Mouse (Mus musculus): ENCODE measurements around the gene Aicda. TPM values are rescaled to one million over a fixed set of nuclear protein-coding genes. Genes with fewer than 3 reads are reported as not detected.
"Not testable (repeated sequence)": the region's sequence is repeated elsewhere in the genome, so short reads cannot be mapped to it uniquely, and the experiment has no call there.

Gene Aicda
- total and polyA plus RNA-seq, 3 experiments: 5.4 to 41.1 (median 33.3) TPM

DNA sequence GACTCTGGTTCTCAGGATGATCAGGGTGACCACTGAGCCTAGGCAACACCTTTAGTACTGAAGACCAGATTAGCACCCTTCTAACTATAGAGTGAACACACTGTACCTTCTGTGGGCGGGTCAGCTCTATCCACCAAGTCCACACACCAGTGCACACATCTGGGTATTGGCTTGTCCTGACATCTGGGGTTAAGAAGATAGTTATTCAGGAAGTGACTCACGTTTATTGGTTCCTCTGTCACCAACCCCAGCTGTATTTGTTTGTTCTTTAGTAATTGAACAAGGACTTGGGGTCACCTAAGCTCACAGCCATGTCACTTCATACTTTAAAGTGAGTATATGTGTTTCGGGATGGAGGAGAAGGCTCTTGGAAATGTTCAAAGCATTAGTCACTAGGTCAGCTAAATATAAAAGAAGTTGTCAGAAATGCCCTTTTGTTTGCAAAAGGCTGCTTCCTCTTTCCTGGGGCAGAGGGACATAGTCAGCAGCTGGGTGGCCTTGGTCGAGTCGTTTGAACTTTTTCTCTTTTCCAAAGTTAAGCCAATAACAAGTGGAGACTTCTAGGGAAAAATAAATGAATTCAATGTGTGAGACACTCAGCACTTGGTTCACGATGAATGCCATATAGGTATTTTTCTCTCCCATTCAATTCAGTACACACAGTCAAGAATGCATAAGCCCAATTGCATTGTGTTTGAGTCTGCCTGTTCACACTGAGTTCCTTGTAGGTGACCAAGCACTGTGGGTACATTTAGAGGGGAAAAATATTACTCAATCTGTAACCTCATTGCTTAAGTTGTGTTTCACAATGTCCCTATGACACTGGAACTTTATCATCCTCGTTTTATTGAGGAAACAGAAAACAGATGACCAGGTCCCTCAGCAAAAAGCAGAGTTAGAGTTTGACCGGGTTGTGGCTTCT lies 17.4 kb downstream of the Aicda start:
- no peaks in the 10 kb centered on the region for H3K27me3 ChIP-seq (replicated peaks)
- peak overlapping the region; percentile 42; the same call in 1 of the 2 replicates for H3K4me2 ChIP-seq (ENCODE audit: insufficient read depth, low read depth, poor library complexity, severe bottlenecking)
- dilution Hi-C loops (cut with MboI; ENCODE audit: extremely low pct_ligation_motif_present, extremely low pct_unique_long_range_greater_than_20kb, low sequenced_read_pairs) (no loop called here), in situ Hi-C loops (cut with MboI; ENCODE audit: low pct_ligation_motif_present, low pct_unique_long_range_greater_than_20kb, low sequenced_read_pairs) (no loop called here)
- H3K4me1 ChIP-seq (ENCODE audit: control insufficient read depth in 1 of 2, insufficient read depth in 2 of 2): peaks cover 7 to 43% of the 10 kb centered on the region in 2 experiments; a peak in 3 of 4 replicates
- H3K9ac ChIP-seq (ENCODE audit: insufficient read depth, low read depth): no peak overlapping the region
- TF ChIP-seq ETS1 (conservative IDR thresholded peaks at IDR 0.05; ENCODE audit: low read depth, low read length) (peak; percentile 70), JUN (IDR thresholded peaks at IDR 0.05; ENCODE audit: insufficient read depth, low read depth, low read length) (no peak), BHLHE40 (IDR thresholded peaks at IDR 0.05; ENCODE audit: low read depth, low read length) (peak; percentile 74), SMC3 (IDR thresholded peaks at IDR 0.05; ENCODE audit: low read depth, low read length) (no peak), TCF12 (IDR thresholded peaks at IDR 0.05; ENCODE audit: low read depth, low read length) (no peak)
- no peaks in the 10 kb centered on the region for H3K79me2 ChIP-seq (replicated peaks; ENCODE audit: control insufficient read depth, extremely low read depth, insufficient read depth, poor library complexity, severe bottlenecking)
- no peaks in the 10 kb centered on the region for H3K9me3 ChIP-seq (replicated peaks; ENCODE audit: low read length)
- peak; percentile 61 for DNase-seq (ENCODE audit: extremely low read depth)
- H3K27ac ChIP-seq (ENCODE audit: insufficient read depth, low read depth): no peak overlapping the region
- H3K36me3 ChIP-seq (replicated peaks in 1 of 2; ENCODE audit: control insufficient read depth in 1 of 2, insufficient read depth in 1 of 2, low read length in 1 of 2): peaks cover 0 to under 1% of the 10 kb centered on the region in 2 experiments
- H3K4me3 ChIP-seq (replicated peaks in 1 of 3; ENCODE audit: low read depth in 2 of 3, low read length in 2 of 3, poor library complexity in 1 of 3): no peak overlapping the region

DNA sequence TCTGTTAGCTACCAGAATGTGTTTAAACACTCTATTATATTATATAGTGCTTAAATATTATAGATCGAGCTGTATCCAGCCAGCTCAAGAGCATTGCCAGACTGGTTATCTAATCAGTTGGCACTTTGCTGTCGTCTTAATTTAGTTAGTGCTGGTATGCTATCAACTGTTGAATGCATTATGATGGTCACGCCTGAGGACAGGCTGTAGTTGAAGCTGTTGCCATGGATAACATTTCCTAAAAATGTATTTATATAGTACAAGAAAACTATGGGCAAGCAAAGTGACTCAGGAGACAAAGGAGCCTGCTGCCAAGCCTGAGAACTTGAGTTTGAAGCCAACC lies 18.0 kb downstream of the Aicda start:
- DNase-seq (ENCODE audit: extremely low read depth): no peak
- Histone ChIP-seq H3K27ac (ENCODE audit: insufficient read depth, low read depth) (no peak overlapping the region), H3K27me3 (replicated peaks) (no peaks in the 10 kb centered on the region), H3K79me2 (replicated peaks; ENCODE audit: control insufficient read depth, extremely low read depth, insufficient read depth, poor library complexity, severe bottlenecking) (no peaks in the 10 kb centered on the region), H3K9ac (ENCODE audit: insufficient read depth, low read depth) (no peak overlapping the region), H3K4me2 (ENCODE audit: insufficient read depth, low read depth, poor library complexity, severe bottlenecking) (no peak overlapping the region), H3K36me3 (replicated peaks in 1 of 2; ENCODE audit: control insufficient read depth in 1 of 2, insufficient read depth in 1 of 2, low read length in 1 of 2) (peaks cover 0 to 7% of the 10 kb centered on the region in 2 experiments), H3K9me3 (replicated peaks; ENCODE audit: low read length) (no peaks in the 10 kb centered on the region), H3K4me1 (ENCODE audit: control insufficient read depth in 1 of 2, insufficient read depth in 2 of 2) (peaks cover 7 to 46% of the 10 kb centered on the region in 2 experiments; a peak in 3 of 4 replicates), H3K4me3 (replicated peaks in 1 of 3; ENCODE audit: low read depth in 2 of 3, low read length in 2 of 3, poor library complexity in 1 of 3) (no peak overlapping the region)
- dilution Hi-C loops (cut with MboI; ENCODE audit: extremely low pct_ligation_motif_present, extremely low pct_unique_long_range_greater_than_20kb, low sequenced_read_pairs) (no loop called here), in situ Hi-C loops (cut with MboI; ENCODE audit: low pct_ligation_motif_present, low pct_unique_long_range_greater_than_20kb, low sequenced_read_pairs) (no loop called here)
- no peak for TF ChIP-seq ZNF384 (IDR thresholded peaks at IDR 0.05; ENCODE audit: low read depth, low read length)
- TF ChIP-seq KAT2A (IDR thresholded peaks at IDR 0.05; ENCODE audit: insufficient replicate concordance, low read length): no peak
- TF ChIP-seq PAX5 (IDR thresholded peaks at IDR 0.05; ENCODE audit: low read length): no peak
- no peak for TF ChIP-seq CHD2 (IDR thresholded peaks at IDR 0.05; ENCODE audit: low read length)

DNA sequence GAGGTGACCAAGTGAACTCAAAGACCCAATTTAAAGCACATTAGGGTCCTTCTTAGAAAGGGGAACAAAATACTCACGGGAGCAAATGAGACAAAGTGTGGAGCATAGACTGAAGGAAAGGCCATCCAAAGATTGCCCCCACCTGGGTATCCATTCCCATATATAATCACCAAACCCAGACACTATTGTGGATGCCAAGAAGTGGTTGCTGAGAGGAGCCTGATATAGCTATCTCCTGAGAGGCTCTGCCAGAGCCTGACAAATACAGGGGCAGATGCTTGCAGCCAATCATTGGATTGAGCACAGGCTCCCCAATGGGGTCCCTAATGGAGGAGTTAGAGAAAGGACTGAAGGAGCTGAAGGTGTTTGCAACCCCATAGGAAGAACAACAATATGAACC lies 21.4 kb downstream of the Aicda start:
- peaks cover 13 to 35% of the 10 kb centered on the region in 2 experiments for H3K36me3 ChIP-seq (replicated peaks in 1 of 2; ENCODE audit: control insufficient read depth in 1 of 2, insufficient read depth in 1 of 2, low read length in 1 of 2)
- H3K27me3 ChIP-seq (replicated peaks); dilution Hi-C loops (cut with MboI; ENCODE audit: extremely low pct_ligation_motif_present, extremely low pct_unique_long_range_greater_than_20kb, low sequenced_read_pairs); H3K4me2 ChIP-seq (ENCODE audit: insufficient read depth, low read depth, poor library complexity, severe bottlenecking); DNase-seq (ENCODE audit: extremely low read depth); H3K9me3 ChIP-seq (replicated peaks; ENCODE audit: low read length); in situ Hi-C loops (cut with MboI; ENCODE audit: low pct_ligation_motif_present, low pct_unique_long_range_greater_than_20kb, low sequenced_read_pairs); H3K79me2 ChIP-seq (replicated peaks; ENCODE audit: control insufficient read depth, extremely low read depth, insufficient read depth, poor library complexity, severe bottlenecking); H3K27ac ChIP-seq (ENCODE audit: insufficient read depth, low read depth); H3K4me3 ChIP-seq (replicated peaks in 1 of 3; ENCODE audit: low read depth in 2 of 3, low read length in 2 of 3, poor library complexity in 1 of 3); H3K9ac ChIP-seq (ENCODE audit: insufficient read depth, low read depth): not testable (repeated sequence)
- H3K4me1 ChIP-seq (ENCODE audit: control insufficient read depth in 1 of 2, insufficient read depth in 2 of 2): peaks cover 7 to 36% of the 10 kb centered on the region in 2 experiments; a peak in 3 of 4 replicates

Data from CH12.LX (cell line).